15 mouse cellular contexts compared by ENCODE assay signal in genomic region chr2:32240591-32240990, GRCm38 (mm10). TPM values are rescaled to one million over a fixed set of nuclear protein-coding genes. Genes with fewer than 3 reads are reported as not detected.
DNase-seq lines count a peak whose midpoint lies in the region.
"Had no signal": no experiment of that assay in that cellular context is flagged by ENCODE, and none has a peak within 500 bp of the region (broad histone marks: within the 10 kb centered on the region; RNA-seq: fewer than 3 reads in every experiment).

No protein-coding gene starts in this region.

- peak; percentile 50 for DNase-seq in thymus, postnatal 4 days
- no peak for DNase-seq in thymus, postnatal 25 days
- peak; percentile 60 for DNase-seq in ES-CJ7 (ENCODE audit: low read depth, low spot score)
- peak; percentile 23 for DNase-seq in ZHBTc4 (ENCODE audit: low read depth, low spot score)
- DNase-seq in heart, adult 11 months = no peak
- no peak for DNase-seq in heart, postnatal 25 days (ENCODE audit: low spot score)
- DNase-seq: adrenal gland, adult 2 months; adrenal gland, postnatal 10 days; adrenal gland, postnatal 25 days; cerebellum, adult 11 months; cerebellum, adult 18-20 months; cerebellum, adult 9-10 months; cerebellum, postnatal 10 days; cerebellum, postnatal 25 days; forebrain, postnatal 0 days had no signal

- intact Hi-C loops in heart, postnatal 25 days (cut with DNase I) = no loop called here

RNA-seq across cellular contexts. Expression of gene Pomt1, which starts 4.2 kb away (rescaled TPM):
- total RNA-seq in heart, postnatal 25 days (2021) = 10 to 100 TPM; 13.5 to 14.9 TPM

RNA-seq across cellular contexts. Expression of gene Uck1, which starts 19.4 kb away (rescaled TPM):
- 10 to 100 TPM; 19.6 to 21.7 TPM for total RNA-seq in heart, postnatal 25 days (2021)

RNA-seq across cellular contexts. Expression of gene Golga2, which starts 46.6 kb away (rescaled TPM):
- total RNA-seq in heart, postnatal 25 days (2021) = 10 to 100 TPM; 70.6 to 71.2 TPM

RNA-seq across cellular contexts. Expression of gene Swi5, which starts 47.3 kb away (rescaled TPM):
- 100 to 1,000 TPM; 177 to 188 TPM for total RNA-seq in heart, postnatal 25 days (2021)

Comparison
In these comparisons a context has a peak if more than half of its experiments do, and no peak if none do; other contexts are left out.
1. DNase-seq: peak in thymus, postnatal 4 days (single experiment), ES-CJ7 (single experiment) and ZHBTc4 (single experiment); none in thymus, postnatal 25 days (single experiment), heart, adult 11 months (single experiment) and heart, postnatal 25 days (single experiment).